21 mouse cellular contexts compared by ENCODE assay signal in genomic region chr1:42261031-42261430, GRCm38 (mm10).
A peak's percentile ranks its signal among the peaks of the same experiment; 100 is the strongest.
DNase-seq lines count a peak whose midpoint lies in the region; ATAC-seq and TF ChIP-seq lines count a peak whose summit lies in the region.
"Had no signal": no experiment of that assay in that cellular context is flagged by ENCODE, and none has a peak within 500 bp of the region (broad histone marks: within the 10 kb centered on the region; RNA-seq: fewer than 3 reads in every experiment).

No protein-coding gene starts in this region.

- no peak for DNase-seq in left cerebral cortex, adult 2 months (ENCODE audit: extremely low spot score in 1 of 2, low spot score in 2 of 2)
- no peak for DNase-seq in left cerebral cortex, postnatal 36 days (ENCODE audit: low spot score in 2 of 2)
- peak; percentile 13 for DNase-seq in midbrain, embryonic 10.5 days (ENCODE audit: low spot score)
- DNase-seq in spleen, adult 12 weeks (ENCODE audit: low spot score), result no peak
- DNase-seq in lung, postnatal 14 days, result no peak
- no peak for DNase-seq in testis, postnatal 14 days (ENCODE audit: low spot score)
- DNase-seq: adrenal gland, postnatal 10 days; cerebellum, adult 8-10 months; gastrocnemius, postnatal 14 days; heart, adult 2 months; heart, postnatal 14 days; left cerebral cortex, postnatal 4 days; lung, postnatal 36 days; thymus, postnatal 14 days had no signal

- peak overlapping the region; percentile 92 for H3K27ac ChIP-seq in left cerebral cortex, adult 2 months
- peak overlapping the region; percentile 96 for H3K27ac ChIP-seq in forebrain, embryonic 15.5 days (replicated peaks)
- peak overlapping the region; percentile 91 for H3K27ac ChIP-seq in midbrain, embryonic 10.5 days (replicated peaks)
- peak overlapping the region; percentile 80 for H3K27ac ChIP-seq in midbrain, embryonic 16.5 days (ENCODE audit: low read length)
- H3K27ac ChIP-seq: heart, adult 2 months; heart, embryonic 13.5 days; limb, embryonic 15.5 days; liver, embryonic 14.5 days had no signal

- intact Hi-C loops in left cerebral cortex, adult 2 months (cut with DNase I), result loop anchor here (2.0 kb wide), 1 partner anchor 432 kb away; no protein-coding TSS in a partner anchor
- intact Hi-C loops in left cerebral cortex, postnatal 36 days (cut with DNase I), result loop anchor here (2.0 to 10.0 kb wide), 2 partner anchors 274 to 434 kb away; partner anchors contain the start of gene Pou3f3

- no peaks in the 10 kb centered on the region for H3K9me3 ChIP-seq in forebrain, embryonic 15.5 days
- H3K9me3 ChIP-seq in midbrain, embryonic 10.5 days (replicated peaks), result no peaks in the 10 kb centered on the region
- no peaks in the 10 kb centered on the region for H3K9me3 ChIP-seq in midbrain, embryonic 16.5 days (replicated peaks; ENCODE audit: control insufficient read depth, low read length, poor library complexity, severe bottlenecking)
- H3K9me3 ChIP-seq: heart, embryonic 13.5 days; kidney, embryonic 15.5 days; limb, embryonic 15.5 days had no signal

- H3K4me3 ChIP-seq in left cerebral cortex, adult 2 months, result peak overlapping the region; percentile 26
- 0 out of 2 replicates have a peak overlapping the region, but pooled peaks have one; percentile 39 for H3K4me3 ChIP-seq in forebrain, embryonic 15.5 days
- H3K4me3 ChIP-seq in midbrain, embryonic 10.5 days, result peak overlapping the region; percentile 47; the same call in 1 of the 2 replicates
- H3K4me3 ChIP-seq in midbrain, embryonic 16.5 days (ENCODE audit: low read depth, low read length), result no peak overlapping the region
- H3K4me3 ChIP-seq: heart, adult 2 months; myocyte had no signal

- ATAC-seq in forebrain, embryonic 15.5 days (replicated peaks), result no peak
- ATAC-seq in midbrain, embryonic 16.5 days, result no peak

- WGBS in forebrain, embryonic 15.5 days, result 9% methylated on average over 3 of the region's 3 CpGs
- 35% methylated on average over 3 of the region's 3 CpGs for WGBS in midbrain, embryonic 10.5 days
- WGBS in midbrain, embryonic 16.5 days, result 23% methylated on average over 3 of the region's 3 CpGs

- no peak for TF ChIP-seq CTCF in left cerebral cortex, adult 2 months (IDR thresholded peaks at IDR 0.05)

- no peaks in the 10 kb centered on the region for H3K27me3 ChIP-seq in forebrain, embryonic 15.5 days
- no peaks in the 10 kb centered on the region for H3K27me3 ChIP-seq in midbrain, embryonic 10.5 days (ENCODE audit: low read depth, poor library complexity, severe bottlenecking)
- no peaks in the 10 kb centered on the region for H3K27me3 ChIP-seq in midbrain, embryonic 16.5 days (ENCODE audit: control insufficient read depth, insufficient read depth, low read depth, low read length)
- H3K27me3 ChIP-seq: heart, embryonic 13.5 days; limb, embryonic 15.5 days had no signal

- H3K36me3 ChIP-seq in forebrain, embryonic 15.5 days, result no peaks in the 10 kb centered on the region
- no peaks in the 10 kb centered on the region for H3K36me3 ChIP-seq in midbrain, embryonic 10.5 days
- no peaks in the 10 kb centered on the region for H3K36me3 ChIP-seq in midbrain, embryonic 16.5 days (ENCODE audit: control insufficient read depth, insufficient read depth, low read length)
- H3K36me3 ChIP-seq: heart, embryonic 13.5 days; kidney, embryonic 15.5 days; limb, embryonic 15.5 days had no signal

- H3K4me2 ChIP-seq in forebrain, embryonic 15.5 days (replicated peaks), result peak overlapping the region; percentile 55
- no peak overlapping the region; the same call in 1 of the 2 replicates for H3K4me2 ChIP-seq in midbrain, embryonic 16.5 days (ENCODE audit: low read length)

- peaks cover 57% of the 10 kb centered on the region for H3K4me1 ChIP-seq in forebrain, embryonic 15.5 days
- H3K4me1 ChIP-seq in midbrain, embryonic 10.5 days, result peaks cover 71% of the 10 kb centered on the region
- peaks cover 47% of the 10 kb centered on the region for H3K4me1 ChIP-seq in midbrain, embryonic 16.5 days (ENCODE audit: control insufficient read depth, insufficient read depth, low read length)

- peak overlapping the region; percentile 53; the same call in 1 of the 2 replicates for H3K9ac ChIP-seq in forebrain, embryonic 15.5 days (replicated peaks)
- no peak overlapping the region for H3K9ac ChIP-seq in midbrain, embryonic 16.5 days (ENCODE audit: low read depth, low read length)
- H3K9ac ChIP-seq: kidney, embryonic 15.5 days; limb, embryonic 15.5 days; liver, embryonic 14.5 days had no signal
